Mouse (Mus musculus): Measurements from ENCODE around the gene Srgn.
"Not testable (repeated sequence)": the region's sequence is repeated elsewhere in the genome, so short reads cannot be mapped to it uniquely, and the experiment has no call there.

Srgn gene

GRCm38 (mm10) chr10:62520911-62521310 is 6.3 kb downstream of the Srgn start:
- DNase-seq, result peak; percentile 36

GRCm38 (mm10) chr10:62517511-62517910 is 9.7 kb downstream of the Srgn start:
- DNase-seq, result no peak

- no peak for DNase-seq
Measured at GRCm38 (mm10) chr10:62512855-62513254, 14.4 kb downstream of the Srgn start.

- no peak for DNase-seq
Measured at GRCm38 (mm10) chr10:62511528-62511927, 15.7 kb downstream of the Srgn start.

GRCm38 (mm10) chr10:62509032-62509656 is 18.1 kb downstream of the Srgn start:
- DNase-seq, result no peak

- no peak for DNase-seq
Measured at GRCm38 (mm10) chr10:62508459-62508858, 18.8 kb downstream of the Srgn start.

- DNase-seq, result peak; percentile 58
Measured at GRCm38 (mm10) chr10:62507591-62508308, 19.5 kb downstream of the Srgn start.

GRCm38 (mm10) chr10:62507071-62507470 is 20.2 kb downstream of the Srgn start:
- DNase-seq, result no peak

GRCm38 (mm10) chr10:62506019-62506556 is 21.2 kb downstream of the Srgn start:
- DNase-seq, result peak; percentile 41

GRCm38 (mm10) chr10:62505224-62505983 is 21.8 kb downstream of the Srgn start:
- no peak for DNase-seq

GRCm38 (mm10) chr10:62503836-62504628 is 23.2 kb downstream of the Srgn start:
- DNase-seq, result no peak

- no peak for DNase-seq
Measured at GRCm38 (mm10) chr10:62503353-62503752, 23.9 kb downstream of the Srgn start.

GRCm38 (mm10) chr10:62501951-62502350 is 25.3 kb downstream of the Srgn start:
- DNase-seq, result no peak

GRCm38 (mm10) chr10:62500916-62501615 is 26.2 kb downstream of the Srgn start:
- no peak for DNase-seq

- DNase-seq, result peak; percentile 61
Measured at GRCm38 (mm10) chr10:62500088-62500915, 26.9 kb downstream of the Srgn start.

GRCm38 (mm10) chr10:62491681-62492080 is 35.6 kb downstream of the Srgn start:
- not testable (repeated sequence) for DNase-seq

GRCm38 (mm10) chr10:62488266-62488665 is 39.0 kb downstream of the Srgn start:
- peak; percentile 41 for DNase-seq

- peak; percentile 99 for DNase-seq
Measured at GRCm38 (mm10) chr10:62486618-62487415, 40.4 kb downstream of the Srgn start, which contains the start of gene Vps26a. Gene Vps26a, minus strand, starts transcription at chr10:62486805.

GRCm38 (mm10) chr10:62485878-62486582 is 41.2 kb downstream of the Srgn start:
- DNase-seq, result peak; percentile 59
